Mouse (Mus musculus): ENCODE results near the gene Bach2. TPM values are rescaled to one million over a fixed set of nuclear protein-coding genes. Genes with fewer than 3 reads are reported as not detected.

Bach2 gene
- polyA plus RNA-seq, 1 experiment from 2014 or later = 8.8 TPM

DNA sequence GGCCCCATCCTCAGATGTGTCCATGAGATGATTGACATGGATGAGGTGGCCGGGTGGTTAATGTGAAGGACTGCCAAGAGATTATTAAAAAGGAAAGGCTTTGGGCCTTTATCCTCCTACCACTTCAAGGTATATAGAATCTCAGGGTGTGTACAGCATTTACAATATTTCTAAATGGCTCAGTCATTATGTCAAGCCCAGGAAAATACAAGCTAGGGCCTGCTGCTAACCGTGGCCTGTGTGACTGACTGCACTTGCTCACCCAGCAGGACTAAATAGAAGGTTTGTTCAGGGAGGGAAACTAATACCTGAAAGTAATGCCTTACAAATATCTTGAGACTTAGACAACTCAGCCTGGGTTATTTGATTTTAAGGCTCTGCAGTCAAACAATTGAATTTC, 283.4 kb downstream of the Bach2 start:
- no peak for DNase-seq (ENCODE audit: low spot score)
- H3K27me3 ChIP-seq (ENCODE audit: insufficient read depth, poor library complexity, severe bottlenecking) = no peaks in the 10 kb centered on the region
- H3K9me3 ChIP-seq = no peaks in the 10 kb centered on the region
- H3K4me3 ChIP-seq = no peak overlapping the region
- 35% methylated on average over 2 of the region's 2 CpGs for WGBS
- H3K4me1 ChIP-seq = peaks cover 78% of the 10 kb centered on the region
- H3K27ac ChIP-seq = peak overlapping the region; percentile 67; the same call in 1 of the 2 replicates
- H3K36me3 ChIP-seq = no peaks in the 10 kb centered on the region

- no peak for DNase-seq (ENCODE audit: low spot score)
- Histone ChIP-seq H3K4me1 (peaks cover 67% of the 10 kb centered on the region), H3K27me3 (ENCODE audit: insufficient read depth, poor library complexity, severe bottlenecking) (no peaks in the 10 kb centered on the region), H3K36me3 (no peaks in the 10 kb centered on the region), H3K4me3 (no peak overlapping the region), H3K27ac (0 out of 2 replicates have a peak overlapping the region, but pooled peaks have one; percentile 36), H3K9me3 (no peaks in the 10 kb centered on the region)
- 32% methylated on average over 2 of the region's 2 CpGs for WGBS
Observed at GRCm38 (mm10) chr4:32524282-32524681, 285.7 kb downstream of the Bach2 start.

DNA sequence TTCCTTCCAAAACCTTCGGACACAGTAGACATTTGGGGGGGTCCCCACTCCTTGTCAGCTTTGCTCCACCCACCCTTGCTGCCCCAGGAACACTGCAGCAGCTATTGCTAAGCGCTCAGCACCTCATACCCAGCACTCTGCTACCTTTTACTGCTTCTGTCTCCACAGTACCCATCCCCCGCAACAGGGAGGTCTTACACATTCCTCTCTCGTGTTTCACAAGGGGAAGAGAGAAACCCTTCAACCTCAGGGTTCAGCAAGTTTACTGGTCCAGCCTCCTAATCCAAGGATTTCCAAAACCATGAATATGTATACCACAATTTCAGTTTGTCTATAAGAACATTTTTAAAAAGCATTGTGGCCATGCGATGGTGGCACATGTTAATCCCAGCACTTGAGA, 286.4 kb downstream of the Bach2 start:
- Histone ChIP-seq H3K4me1 (peaks cover 64% of the 10 kb centered on the region), H3K27ac (0 out of 2 replicates have a peak overlapping the region, but pooled peaks have one; percentile 32), H3K36me3 (no peaks in the 10 kb centered on the region), H3K4me3 (no peak overlapping the region), H3K27me3 (ENCODE audit: insufficient read depth, poor library complexity, severe bottlenecking) (no peaks in the 10 kb centered on the region), H3K9me3 (no peaks in the 10 kb centered on the region)
- no peak for DNase-seq (ENCODE audit: low spot score)
- 57% methylated on average over 5 of the region's 5 CpGs for WGBS

DNA sequence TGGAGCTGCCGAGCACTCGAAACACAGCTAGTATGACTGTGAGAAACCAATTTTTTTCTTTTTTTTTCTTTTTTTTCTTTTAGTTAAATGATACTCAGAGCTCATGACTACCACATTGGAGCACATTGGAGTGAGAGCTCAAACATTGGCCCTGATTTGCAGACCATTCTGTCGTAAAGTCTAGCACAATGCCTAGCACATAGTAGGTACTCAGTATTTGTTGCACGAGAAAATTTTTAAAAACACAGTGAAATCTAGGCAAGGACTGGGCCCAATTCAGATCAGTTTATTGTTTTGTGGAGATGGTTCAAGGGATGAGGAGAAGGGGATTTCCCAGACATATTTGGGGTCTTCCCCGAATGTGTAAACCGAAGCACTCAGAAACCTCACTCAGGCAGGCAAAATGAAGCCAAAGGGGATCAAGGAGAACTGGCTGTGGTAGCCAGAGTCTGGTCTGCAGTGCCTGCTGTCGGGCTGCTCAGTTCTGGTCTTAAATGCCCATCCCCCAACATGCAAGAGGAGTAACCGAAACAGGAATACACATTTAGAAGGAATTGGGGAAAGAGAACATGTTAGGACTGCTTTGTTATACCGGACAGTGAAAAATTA, 287.7 kb downstream of the Bach2 start:
- H3K4me1 ChIP-seq = peaks cover 64% of the 10 kb centered on the region
- H3K36me3 ChIP-seq = no peaks in the 10 kb centered on the region
- 74% methylated on average over 9 of the region's 9 CpGs for WGBS
- H3K4me3 ChIP-seq = no peak overlapping the region
- no peak overlapping the region for H3K27ac ChIP-seq
- H3K9me3 ChIP-seq = no peaks in the 10 kb centered on the region
- DNase-seq (ENCODE audit: low spot score) = no peak
- no peaks in the 10 kb centered on the region for H3K27me3 ChIP-seq (ENCODE audit: insufficient read depth, poor library complexity, severe bottlenecking)

DNA sequence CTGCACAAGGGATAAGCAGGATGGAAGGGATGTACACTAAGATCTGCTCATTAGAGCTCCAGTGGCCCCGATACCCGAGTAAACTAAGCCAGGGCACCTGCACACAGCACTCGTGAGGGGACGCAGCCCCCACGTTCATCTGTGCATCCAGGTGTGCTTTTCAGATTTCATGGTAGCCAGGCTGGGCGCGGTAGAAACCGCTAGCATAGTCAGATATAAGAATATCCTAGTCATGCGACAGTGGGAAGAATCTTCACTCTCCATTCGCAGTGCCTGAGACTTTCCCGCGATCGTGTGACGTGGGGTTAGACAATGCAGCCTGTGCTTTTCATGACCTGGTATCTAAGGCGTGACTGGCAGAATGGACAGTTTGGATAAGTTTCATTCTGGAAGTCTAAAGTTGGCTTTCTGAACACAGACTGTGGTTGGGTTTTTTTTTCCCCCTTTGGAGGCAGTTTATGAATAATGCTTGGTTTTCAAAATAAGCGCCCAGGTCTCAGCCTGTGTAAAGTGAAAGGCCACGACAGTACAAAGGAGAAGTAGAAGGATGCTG, 290.9 kb downstream of the Bach2 start:
- whole genome bisulfite sequencing = 89% methylated on average over 17 of the region's 17 CpGs

DNA sequence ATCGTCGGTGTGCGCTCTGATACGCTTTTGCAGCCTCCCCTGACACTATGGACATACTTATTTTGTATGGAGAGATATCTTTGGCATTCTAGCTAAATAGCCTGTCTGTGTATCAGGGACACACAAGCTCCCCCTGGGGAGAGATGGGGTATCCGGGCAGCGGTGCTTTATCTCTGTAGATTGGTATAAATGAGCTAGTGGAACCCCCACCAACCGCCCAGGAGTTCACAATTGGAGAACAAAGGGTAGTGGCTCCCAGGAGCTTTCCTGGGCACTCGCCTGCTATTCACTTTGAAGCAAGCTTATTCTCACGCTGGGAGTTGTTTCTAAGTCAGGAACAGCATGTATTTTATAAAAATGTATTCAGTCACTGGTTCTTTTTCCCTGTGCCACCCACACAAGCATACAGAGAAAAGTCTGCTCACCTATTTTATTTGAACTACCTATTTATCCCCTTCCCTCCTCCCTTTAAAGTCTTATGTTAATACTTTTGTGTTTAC, 291.9 kb downstream of the Bach2 start:
- DNase-seq (ENCODE audit: low spot score) = no peak
- 58% methylated on average over 9 of the region's 9 CpGs for WGBS
- Histone ChIP-seq H3K4me3 (no peak overlapping the region), H3K27ac (no peak overlapping the region), H3K36me3 (no peaks in the 10 kb centered on the region), H3K4me1 (peaks cover 43% of the 10 kb centered on the region), H3K27me3 (ENCODE audit: insufficient read depth, poor library complexity, severe bottlenecking) (no peaks in the 10 kb centered on the region), H3K9me3 (no peaks in the 10 kb centered on the region)

More for the DNA sequence above, 290.9 kb downstream of the Bach2 start:
- peaks cover 52% of the 10 kb centered on the region for H3K4me1 ChIP-seq
- no peaks in the 10 kb centered on the region for H3K27me3 ChIP-seq (ENCODE audit: insufficient read depth, poor library complexity, severe bottlenecking)
- no peaks in the 10 kb centered on the region for H3K36me3 ChIP-seq
- H3K4me3 ChIP-seq = no peak overlapping the region
- no peaks in the 10 kb centered on the region for H3K9me3 ChIP-seq
- H3K27ac ChIP-seq = no peak overlapping the region
- DNase-seq (ENCODE audit: low spot score) = no peak

GRCm38 (mm10) chr4:32530921-32531846, 292.6 kb downstream of the Bach2 start:
- no peaks in the 10 kb centered on the region for H3K9me3 ChIP-seq
- DNase-seq (ENCODE audit: low spot score) = no peak
- H3K27me3 ChIP-seq (ENCODE audit: insufficient read depth, poor library complexity, severe bottlenecking) = no peaks in the 10 kb centered on the region
- H3K4me3 ChIP-seq = peak overlapping the region; percentile 12; the same call in 1 of the 2 replicates
- H3K4me1 ChIP-seq = peaks cover 50% of the 10 kb centered on the region
- no peaks in the 10 kb centered on the region for H3K36me3 ChIP-seq
- WGBS = 51% methylated on average over 28 of the region's 28 CpGs
- peak overlapping the region; percentile 17; the same call in 1 of the 2 replicates for H3K27ac ChIP-seq

- Histone ChIP-seq H3K9me3 (no peaks in the 10 kb centered on the region), H3K4me1 (peaks cover 53% of the 10 kb centered on the region), H3K36me3 (no peaks in the 10 kb centered on the region), H3K27ac (peak overlapping the region; percentile 17; the same call in 1 of the 2 replicates), H3K27me3 (ENCODE audit: insufficient read depth, poor library complexity, severe bottlenecking) (no peaks in the 10 kb centered on the region), H3K4me3 (no peak overlapping the region)
- DNase-seq (ENCODE audit: low spot score) = no peak
- WGBS = 75% methylated on average over 8 of the region's 8 CpGs
Observed at GRCm38 (mm10) chr4:32532079-32532478, 293.5 kb downstream of the Bach2 start.

GRCm38 (mm10) chr4:32533735-32534134, 295.1 kb downstream of the Bach2 start:
- Histone ChIP-seq H3K36me3 (no peaks in the 10 kb centered on the region), H3K4me3 (no peak overlapping the region), H3K27me3 (ENCODE audit: insufficient read depth, poor library complexity, severe bottlenecking) (no peaks in the 10 kb centered on the region), H3K9me3 (no peaks in the 10 kb centered on the region), H3K27ac (no peak overlapping the region), H3K4me1 (peaks cover 63% of the 10 kb centered on the region)
- WGBS = 57% methylated on average over 7 of the region's 7 CpGs
- no peak for DNase-seq (ENCODE audit: low spot score)

- Histone ChIP-seq H3K4me3 (no peak overlapping the region), H3K27me3 (ENCODE audit: insufficient read depth, poor library complexity, severe bottlenecking) (no peaks in the 10 kb centered on the region), H3K9me3 (no peaks in the 10 kb centered on the region), H3K4me1 (peaks cover 53% of the 10 kb centered on the region), H3K36me3 (no peaks in the 10 kb centered on the region), H3K27ac (no peak overlapping the region)
- WGBS = 79% methylated on average over 7 of the region's 7 CpGs
- DNase-seq (ENCODE audit: low spot score) = peak; percentile 58
Observed at GRCm38 (mm10) chr4:32535626-32536025, 297.0 kb downstream of the Bach2 start.

GRCm38 (mm10) chr4:32536870-32537508, 298.4 kb downstream of the Bach2 start:
- no peak overlapping the region for H3K4me3 ChIP-seq
- H3K4me1 ChIP-seq = peaks cover 39% of the 10 kb centered on the region
- H3K27ac ChIP-seq = peak overlapping the region; percentile 81
- WGBS = 65% methylated on average over 8 of the region's 8 CpGs
- DNase-seq (ENCODE audit: low spot score) = peak; percentile 73
- no peaks in the 10 kb centered on the region for H3K36me3 ChIP-seq
- no peaks in the 10 kb centered on the region for H3K27me3 ChIP-seq (ENCODE audit: insufficient read depth, poor library complexity, severe bottlenecking)
- H3K9me3 ChIP-seq = no peaks in the 10 kb centered on the region

GRCm38 (mm10) chr4:32538088-32538487, 299.5 kb downstream of the Bach2 start:
- WGBS = 20% methylated on average over 5 of the region's 5 CpGs
- peak overlapping the region; percentile 81; the same call in 1 of the 2 replicates for H3K27ac ChIP-seq
- DNase-seq (ENCODE audit: low spot score) = peak; percentile 85
- no peaks in the 10 kb centered on the region for H3K36me3 ChIP-seq
- peaks cover 38% of the 10 kb centered on the region for H3K4me1 ChIP-seq
- no peak overlapping the region for H3K4me3 ChIP-seq
- no peaks in the 10 kb centered on the region for H3K9me3 ChIP-seq
- H3K27me3 ChIP-seq (ENCODE audit: insufficient read depth, poor library complexity, severe bottlenecking) = no peaks in the 10 kb centered on the region
